ENCODE assay signal across 20 mouse cellular contexts in the genomic region with DNA sequence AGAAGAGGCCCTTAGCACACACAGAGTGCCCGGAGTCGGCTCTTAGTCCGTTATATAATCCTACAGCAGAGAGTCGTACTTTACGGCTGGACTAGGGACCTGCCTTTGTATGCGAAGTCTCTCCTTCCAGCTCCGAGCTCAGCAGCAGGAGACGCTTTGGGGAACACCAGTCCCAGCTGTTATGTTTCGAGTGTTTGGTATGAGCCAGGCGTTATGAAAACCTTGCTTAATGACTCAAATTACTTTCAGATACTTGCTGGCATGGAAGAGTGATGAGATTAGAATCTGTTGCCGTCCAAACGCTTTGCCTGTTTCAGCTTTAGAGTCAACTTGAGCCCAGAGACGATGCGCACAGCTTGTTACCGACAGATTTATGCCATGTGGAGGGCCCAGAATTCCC.
DNase-seq lines count a peak whose midpoint lies in the region; ATAC-seq and TF ChIP-seq lines count a peak whose summit lies in the region.
"Had no signal": no experiment of that assay in that cellular context is flagged by ENCODE, and none has a peak within 500 bp of the region (broad histone marks: within the 10 kb centered on the region; RNA-seq: fewer than 3 reads in every experiment).

No protein-coding gene starts in this region.

- no peak for DNase-seq in limb, embryonic 10.5 days (ENCODE audit: low spot score)
- peak; percentile 18 for DNase-seq in forelimb bud, embryonic 11.5 days (ENCODE audit: low read depth, low spot score)
- DNase-seq in adrenal gland, postnatal 36 days: no peak
- no peak for DNase-seq in heart, adult 2 months
- no peak for DNase-seq in urinary bladder, postnatal 10 days (ENCODE audit: low spot score)
- DNase-seq: adrenal gland, adult 2 months; adrenal gland, postnatal 25 days; cerebellum, adult 11 months; cerebellum, adult 8-10 months; cerebellum, postnatal 14 days; embryo, embryonic 11 days; forebrain, postnatal 0 days; gastrocnemius, adult 2 months; heart, adult 18-20 months had no signal

- no peaks in the 10 kb centered on the region for H3K79me2 ChIP-seq in heart, adult 2 months (replicated peaks; ENCODE audit: control insufficient read depth, insufficient read depth, low read length)

- H3K4me3 ChIP-seq in limb, embryonic 13.5 days: no peak overlapping the region
- no peak overlapping the region for H3K4me3 ChIP-seq in limb, embryonic 10.5 days
- no peak overlapping the region for H3K4me3 ChIP-seq in embryonic facial prominence, embryonic 12.5 days
- no peak overlapping the region for H3K4me3 ChIP-seq in heart, adult 2 months
- H3K4me3 ChIP-seq: gastrocnemius, adult 2 months; hindbrain, embryonic 10.5 days; intestine, embryonic 15.5 days had no signal

- intact Hi-C loops in heart, adult 2 months (cut with DNase I): no loop called here

- TF ChIP-seq EP300 in heart, adult 2 months (IDR thresholded peaks at IDR 0.05; ENCODE audit: insufficient read depth, low read depth, low read length): no peak

- H3K9me3 ChIP-seq in limb, embryonic 13.5 days: no peaks in the 10 kb centered on the region
- H3K9me3 ChIP-seq in limb, embryonic 10.5 days (replicated peaks): no peaks in the 10 kb centered on the region
- no peaks in the 10 kb centered on the region for H3K9me3 ChIP-seq in embryonic facial prominence, embryonic 12.5 days
- H3K9me3 ChIP-seq: hindbrain, embryonic 10.5 days; intestine, embryonic 15.5 days had no signal

- no peak for TF ChIP-seq POLR2A in heart, adult 2 months (IDR thresholded peaks at IDR 0.05; ENCODE audit: insufficient read depth, low read depth, low read length)

- no peak overlapping the region for H3K4me2 ChIP-seq in limb, embryonic 13.5 days (replicated peaks)
- no peak overlapping the region for H3K4me2 ChIP-seq in embryonic facial prominence, embryonic 12.5 days (replicated peaks)
- H3K4me2 ChIP-seq: heart, embryonic 11.5 days; hindbrain, embryonic 14.5 days; intestine, embryonic 15.5 days had no signal

- H3K27ac ChIP-seq in limb, embryonic 13.5 days: 0 out of 2 replicates have a peak overlapping the region, but pooled peaks have one; percentile 53
- no peak overlapping the region for H3K27ac ChIP-seq in limb, embryonic 10.5 days
- peak overlapping the region; percentile 64; the same call in 1 of the 2 replicates for H3K27ac ChIP-seq in embryonic facial prominence, embryonic 12.5 days
- no peak overlapping the region for H3K27ac ChIP-seq in heart, adult 2 months
- H3K27ac ChIP-seq: gastrocnemius, adult 2 months; hindbrain, embryonic 10.5 days; hindbrain, embryonic 14.5 days; intestine, embryonic 15.5 days had no signal

- WGBS in limb, embryonic 13.5 days: 28% methylated on average over 15 of the region's 15 CpGs
- 51% methylated on average over 15 of the region's 15 CpGs for WGBS in limb, embryonic 10.5 days
- WGBS in embryonic facial prominence, embryonic 12.5 days: 32% methylated on average over 15 of the region's 15 CpGs
- 77% methylated on average over 15 of the region's 15 CpGs for WGBS in heart, adult 2 months

- H3K36me3 ChIP-seq in limb, embryonic 13.5 days: no peaks in the 10 kb centered on the region
- H3K36me3 ChIP-seq in limb, embryonic 10.5 days: no peaks in the 10 kb centered on the region
- H3K36me3 ChIP-seq in embryonic facial prominence, embryonic 12.5 days: no peaks in the 10 kb centered on the region
- H3K36me3 ChIP-seq in heart, adult 2 months (ENCODE audit: control insufficient read depth, insufficient read depth, low read length): no peaks in the 10 kb centered on the region
- H3K36me3 ChIP-seq: hindbrain, embryonic 10.5 days; intestine, embryonic 15.5 days had no signal

- peaks cover 52% of the 10 kb centered on the region for H3K27me3 ChIP-seq in limb, embryonic 13.5 days
- H3K27me3 ChIP-seq in limb, embryonic 10.5 days (ENCODE audit: low read depth, poor library complexity, severe bottlenecking): peaks cover 87% of the 10 kb centered on the region
- peaks cover 24% of the 10 kb centered on the region for H3K27me3 ChIP-seq in embryonic facial prominence, embryonic 12.5 days
- no peaks in the 10 kb centered on the region for H3K27me3 ChIP-seq in heart, adult 2 months (ENCODE audit: control insufficient read depth, insufficient read depth, low read length)
- H3K27me3 ChIP-seq: intestine, embryonic 15.5 days had no signal

- no peak for ATAC-seq in limb, embryonic 13.5 days (ENCODE audit: low FRiP score, low read depth)
- ATAC-seq in embryonic facial prominence, embryonic 12.5 days (ENCODE audit: insufficient number of reproducible peaks, insufficient read depth, low FRiP score, low TSS enrichment): no peak
- ATAC-seq: forebrain, postnatal 0 days; intestine, embryonic 15.5 days had no signal

- TF ChIP-seq CTCF in heart, adult 2 months (IDR thresholded peaks at IDR 0.05): no peak

- H3K9ac ChIP-seq in limb, embryonic 13.5 days: no peak overlapping the region
- no peak overlapping the region for H3K9ac ChIP-seq in embryonic facial prominence, embryonic 12.5 days
- no peak overlapping the region for H3K9ac ChIP-seq in heart, adult 2 months (ENCODE audit: low read depth, low read length)
- H3K9ac ChIP-seq: forebrain, postnatal 0 days; hindbrain, embryonic 14.5 days; intestine, embryonic 15.5 days had no signal

- H3K4me1 ChIP-seq in limb, embryonic 13.5 days: peaks cover 58% of the 10 kb centered on the region
- peaks cover 37% of the 10 kb centered on the region for H3K4me1 ChIP-seq in limb, embryonic 10.5 days
- peaks cover 51% of the 10 kb centered on the region for H3K4me1 ChIP-seq in embryonic facial prominence, embryonic 12.5 days
- no peaks in the 10 kb centered on the region; the same call in 1 of the 2 replicates for H3K4me1 ChIP-seq in heart, adult 2 months (ENCODE audit: control insufficient read depth, insufficient read depth, low read length)

Comparison
In these comparisons a context has a peak if more than half of its experiments do, and no peak if none do; other contexts are left out.
1. H3K27ac ChIP-seq: peak in limb, embryonic 13.5 days (single experiment) and embryonic facial prominence, embryonic 12.5 days (single experiment); none in limb, embryonic 10.5 days (single experiment) and heart, adult 2 months (single experiment).